Mouse (Mus musculus) heart, postnatal 14 days (tissue): ENCODE measurements at regions not wholly inside any gene's neighbourhood (a gene's known extent, or its start where the extent isn't known, plus 50 kb on each side); places are given as distances from the start of the nearest gene placed in this dataset.
A peak's percentile ranks its signal among the peaks of the same experiment; 100 is the strongest.

Experiments used
- DNase-seq, 2 experiments: peaks; one replicate each; pipeline ENCODE4 v3.0.0; 2021 to 2022
- intact Hi-C: fragments of 180-260 bp; cut with DNase I; formaldehyde crosslinking; loops from one replicate; pipeline ENCODE4 v1.15.1; 2025

- intact Hi-C loops = no loop called here
These were observed 163.9 kb downstream of the Ptprc start for GRCm38 (mm10) chr1:138011581-138011980.

GRCm38 (mm10) chr1:138010910-138011477 is 164.5 kb downstream of the Ptprc start:
- peak; percentile 3 to 5 for DNase-seq
- intact Hi-C loops = no loop called here

More at GRCm38 (mm10) chr1:138011581-138011980, 163.9 kb downstream of the Ptprc start:
- no peak for DNase-seq

GRCm38 (mm10) chr1:138006811-138007210 is 168.7 kb downstream of the Ptprc start:
- intact Hi-C loops = no loop called here
- no peak for DNase-seq

- DNase-seq = no peak
- intact Hi-C loops = no loop called here
These were observed 171.2 kb downstream of the Ptprc start for GRCm38 (mm10) chr1:138004319-138004718.

GRCm38 (mm10) chr1:137999268-137999900 is 176.1 kb downstream of the Ptprc start:
- intact Hi-C loops = no loop called here

GRCm38 (mm10) chr1:137996041-137996440 is 179.5 kb downstream of the Ptprc start:
- no peak for DNase-seq
- intact Hi-C loops = no loop called here

More at GRCm38 (mm10) chr1:137999268-137999900, 176.1 kb downstream of the Ptprc start:
- DNase-seq = no peak

GRCm38 (mm10) chr1:137991936-137992335 is 183.6 kb downstream of the Ptprc start:
- DNase-seq = no peak
- intact Hi-C loops = no loop called here

- no peak for DNase-seq
- intact Hi-C loops = no loop called here
These were observed 184.1 kb downstream of the Ptprc start for GRCm38 (mm10) chr1:137991412-137991811.

GRCm38 (mm10) chr1:137973406-137973805 is 202.1 kb downstream of the Ptprc start:
- no peak for DNase-seq
- intact Hi-C loops = no loop called here

- DNase-seq = no peak
- intact Hi-C loops = no loop called here
These were observed 202.7 kb downstream of the Ptprc start for GRCm38 (mm10) chr1:137972620-137973350.

GRCm38 (mm10) chr1:137966151-137966836 is 209.2 kb downstream of the Ptprc start:
- no peak for DNase-seq
- intact Hi-C loops = no loop called here

GRCm38 (mm10) chr1:137963656-137964055 is 211.9 kb downstream of the Ptprc start:
- no peak for DNase-seq
- intact Hi-C loops = no loop called here

GRCm38 (mm10) chr1:137958040-137958439 is 217.5 kb downstream of the Ptprc start:
- intact Hi-C loops = no loop called here

GRCm38 (mm10) chr1:137955993-137956392 is 219.5 kb downstream of the Ptprc start:
- DNase-seq = no peak
- intact Hi-C loops = no loop called here

More at GRCm38 (mm10) chr1:137958040-137958439, 217.5 kb downstream of the Ptprc start:
- DNase-seq = no peak

- intact Hi-C loops = no loop called here
- no peak for DNase-seq
These were observed 220.4 kb downstream of the Ptprc start for GRCm38 (mm10) chr1:137955139-137955538.

GRCm38 (mm10) chr1:137953369-137953768 is 222.1 kb downstream of the Ptprc start:
- DNase-seq = no peak
- intact Hi-C loops = no loop called here

- no peak for DNase-seq
- intact Hi-C loops = no loop called here
These were observed 222.7 kb downstream of the Ptprc start for GRCm38 (mm10) chr1:137952777-137953176.

GRCm38 (mm10) chr1:137947900-137948299 is 227.6 kb downstream of the Ptprc start:
- no peak for DNase-seq
- intact Hi-C loops = loop anchor here (10.0 kb wide), 1 partner anchor 97 kb away; no protein-coding TSS in a partner anchor

- intact Hi-C loops = loop anchor here (10.0 kb wide), 1 partner anchor 103 kb away; no protein-coding TSS in a partner anchor
- no peak for DNase-seq
These were observed 233.6 kb downstream of the Ptprc start for GRCm38 (mm10) chr1:137941776-137942522.

- intact Hi-C loops = no loop called here
- DNase-seq = no peak
These were observed 239.8 kb downstream of the Ptprc start for GRCm38 (mm10) chr1:137935746-137936145.
